Mouse (Mus musculus) small intestine, adult 2 months (tissue): ENCODE measurements around the gene Syk.

ENCODE experiments used
- CTCF ChIP-seq: fragments of 200-500 bp; IDR thresholded peaks from 2 replicates; pipeline ENCODE4 v1.5.1; 2012; ENCODE audit warnings: low read depth, mild to moderate bottlenecking, control low read depth, inconsistent platforms, low read length, moderate library complexity, mixed read lengths; ENCODE audit not compliant: insufficient replicate concordance, insufficient read length; ENCODE audit errors: extremely low read depth
- POLR2A ChIP-seq: fragments of 200-500 bp; IDR thresholded peaks from 2 replicates; pipeline ENCODE4 v1.6.1; 2012; ENCODE audit warnings: low read depth, mild to moderate bottlenecking, control low read depth, inconsistent platforms, low read length, moderate library complexity

DNA sequence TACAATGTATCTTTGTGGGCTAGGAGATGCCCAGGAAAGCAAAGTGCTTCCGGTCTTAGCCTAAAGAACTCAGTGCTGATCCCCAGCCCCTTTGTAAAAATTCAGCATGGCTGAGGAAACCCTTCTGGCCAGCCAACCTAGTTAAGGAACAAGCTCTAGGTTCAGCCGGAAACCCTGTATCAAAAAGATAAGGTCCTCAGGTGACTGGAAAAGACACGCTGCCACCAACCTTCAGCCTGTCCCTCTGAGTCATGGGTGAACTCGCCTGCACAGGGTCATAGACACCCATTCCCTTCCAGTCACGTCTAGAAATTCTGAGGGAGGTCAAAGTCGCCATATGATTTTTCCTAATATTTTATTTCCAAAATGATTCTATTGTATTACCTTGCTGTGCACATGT, 109.3 kb downstream of the Syk start:
- TF ChIP-seq CTCF (no peak), POLR2A (no peak)
